Mouse (Mus musculus) MEL (cell line): ENCODE data around the gene Actr1a.

ENCODE experiments used
- CHD1 ChIP-seq: IDR thresholded peaks from 2 replicates; pipeline ENCODE4 v1.6.1; 2012; ENCODE audit warnings: low read depth, mild to moderate bottlenecking, inconsistent platforms, low read length, improper control_type of control experiment
- CTCF ChIP-seq, 3 experiments: IDR thresholded peaks in 2 of 3; conservative IDR thresholded peaks in 1 of 3; 2 replicates each; pipeline ENCODE4 v1.5.1; 2011 to 2012; ENCODE audit warnings: low read length in 3 of 3, low read depth in 2 of 3, mild to moderate bottlenecking in 2 of 3, improper control_type of control experiment in 1 of 3, inconsistent platforms in 1 of 3, mixed read lengths in 1 of 3, moderate library complexity in 1 of 3; ENCODE audit not compliant: control insufficient read depth in 1 of 3, insufficient read depth in 1 of 3, poor library complexity in 1 of 3, severe bottlenecking in 1 of 3
- EP300 ChIP-seq, 2 experiments: IDR thresholded peaks; 2 replicates each; pipeline ENCODE4 v1.6.1; 2011; ENCODE audit warnings: improper control_type of control experiment in 2 of 2, low read length in 2 of 2, low read depth in 1 of 2, mild to moderate bottlenecking in 1 of 2
- KAT2A ChIP-seq: conservative IDR thresholded peaks from 2 replicates; pipeline ENCODE4 v1.6.1; 2012; ENCODE audit warnings: low read depth, low read length, improper control_type of control experiment, inconsistent platforms
- MYC ChIP-seq: IDR thresholded peaks from 2 replicates; pipeline ENCODE4 v1.6.1; 2011; ENCODE audit warnings: low read depth, mild to moderate bottlenecking, low read length, improper control_type of control experiment, moderate library complexity
- POLR2A ChIP-seq, 2 experiments: IDR thresholded peaks; 2 replicates each; pipeline ENCODE4 v1.6.1; 2011 to 2012; ENCODE audit warnings: low read length in 2 of 2, mild to moderate bottlenecking in 2 of 2, control low read depth in 1 of 2, improper control_type of control experiment in 1 of 2, low read depth in 1 of 2, moderate library complexity in 1 of 2; ENCODE audit not compliant: control insufficient read depth in 1 of 2, insufficient read depth in 1 of 2, poor library complexity in 1 of 2
- USF1 ChIP-seq: IDR thresholded peaks from 2 replicates; pipeline ENCODE4 v1.6.1; 2014; ENCODE audit warnings: low read depth, mild to moderate bottlenecking, inconsistent platforms, low read length, improper control_type of control experiment, moderate library complexity

GRCm38 (mm10) chr19:46362104-46362503 is 33.4 kb downstream of the Actr1a start:
- no peak for TF ChIP-seq USF1
- TF ChIP-seq CTCF (IDR thresholded peaks at IDR 0.05 in 2 of 3, conservative IDR thresholded peaks at IDR 0.05 in 1 of 3; ENCODE audit: control insufficient read depth in 1 of 3, insufficient read depth in 1 of 3, low read depth in 2 of 3, low read length in 3 of 3, poor library complexity in 1 of 3, severe bottlenecking in 1 of 3) = no peak
- no peak for TF ChIP-seq EP300 (IDR thresholded peaks at IDR 0.05; ENCODE audit: low read depth in 1 of 2, low read length in 2 of 2)
- no peak for TF ChIP-seq CHD1
- no peak for TF ChIP-seq KAT2A
- TF ChIP-seq POLR2A (IDR thresholded peaks at IDR 0.05; ENCODE audit: control insufficient read depth in 1 of 2, insufficient read depth in 1 of 2, low read depth in 1 of 2, low read length in 2 of 2, poor library complexity in 1 of 2) = no peak
- no peak for TF ChIP-seq MYC
